Mouse (Mus musculus) T-helper 2 cell (primary cell): ENCODE results near the gene Ifna1.
"Not testable (repeated sequence)": the region's sequence is repeated elsewhere in the genome, so short reads cannot be mapped to it uniquely, and the experiment has no call there.

ENCODE experiments used
- in situ Hi-C: fragments of 300-600 bp; cut with MboI, MseI; formaldehyde crosslinking; loops from one replicate; pipeline ENCODE4 v1.15.1; 2025; ENCODE audit warnings: high pct_unique_total_duplicates

Ifna1 gene

GRCm38 (mm10) chr4:88849698-88850097, at the start of gene Ifna1:
Ifna1 (plus strand) TSS chr4:88850087.
- in situ Hi-C loops = loop anchor here (25.0 kb wide), 1 partner anchor 438 kb away; the partner anchor contains the start of gene Cdkn2a

- in situ Hi-C loops = loop anchor here (10.0 kb wide), 1 partner anchor 62 kb away; no protein-coding TSS in a partner anchor
These were observed 46.9 kb upstream of the Ifna1 start, which contains the start of gene Gm13287 for GRCm38 (mm10) chr4:88802954-88803353. Gm13287 (plus strand) TSS chr4:88803254.

GRCm38 (mm10) chr4:88805231-88805630, 44.7 kb upstream of the Ifna1 start, which contains the start of gene Gm13288:
Gm13288 (plus strand) TSS chr4:88805531.
- in situ Hi-C loops = loop anchor here (10.0 kb wide), 1 partner anchor 60 kb away; no protein-coding TSS in a partner anchor

GRCm38 (mm10) chr4:88805761-88806160, 44.1 kb upstream of the Ifna1 start:
- in situ Hi-C loops = loop anchor here (10.0 kb wide), 1 partner anchor 59 kb away; no protein-coding TSS in a partner anchor

- in situ Hi-C loops = no loop called here
These were observed 34.0 kb upstream of the Ifna1 start, which contains the start of gene Ifna7 for GRCm38 (mm10) chr4:88815928-88816327. Ifna7 (plus strand) TSS chr4:88816228.

- in situ Hi-C loops = no loop called here
These were observed 30.2 kb upstream of the Ifna1 start, which contains the start of gene Ifna11 for GRCm38 (mm10) chr4:88819659-88820058. Ifna11 (plus strand) TSS chr4:88819959.

GRCm38 (mm10) chr4:88822995-88823394, 26.9 kb upstream of the Ifna1 start:
- in situ Hi-C loops = no loop called here

- in situ Hi-C loops = not testable (repeated sequence)
These were observed 22.8 kb upstream of the Ifna1 start, which contains the start of gene Ifna6 for GRCm38 (mm10) chr4:88827116-88827515. Ifna6 (plus strand) TSS chr4:88827416.

GRCm38 (mm10) chr4:88830523-88830922, 19.4 kb upstream of the Ifna1 start:
- in situ Hi-C loops = no loop called here

- in situ Hi-C loops = not testable (repeated sequence)
These were observed 14.7 kb upstream of the Ifna1 start, which contains the start of gene Ifna5 for GRCm38 (mm10) chr4:88835225-88835624. Ifna5 (plus strand) TSS chr4:88835525.

GRCm38 (mm10) chr4:88838828-88839227, 11.1 kb upstream of the Ifna1 start:
- in situ Hi-C loops = no loop called here

GRCm38 (mm10) chr4:88840058-88840457, 9.8 kb upstream of the Ifna1 start:
- in situ Hi-C loops = no loop called here

GRCm38 (mm10) chr4:88841438-88841911, 8.4 kb upstream of the Ifna1 start, which contains the start of gene Ifna4:
Ifna4 (plus strand) TSS chr4:88841861.
- in situ Hi-C loops = no loop called here

- in situ Hi-C loops = no loop called here
These were observed 4.6 kb upstream of the Ifna1 start for GRCm38 (mm10) chr4:88845334-88845733.

GRCm38 (mm10) chr4:88851026-88851763, 1.3 kb downstream of the Ifna1 start:
- in situ Hi-C loops = loop anchor here (25.0 kb wide), 1 partner anchor 436 kb away; the partner anchor contains the start of gene Cdkn2a

- in situ Hi-C loops = loop anchor here (25.0 kb wide), 1 partner anchor 428 kb away; the partner anchor contains the start of gene Cdkn2a
These were observed 9.3 kb downstream of the Ifna1 start for GRCm38 (mm10) chr4:88859214-88859613.

GRCm38 (mm10) chr4:88863309-88863708, 13.4 kb downstream of the Ifna1 start:
- in situ Hi-C loops = loop anchor here (10.0 to 25.0 kb wide), 2 partner anchors 59 to 424 kb away; partner anchors contain the start of genes Cdkn2a, Gm13287 and Gm13288

GRCm38 (mm10) chr4:88864599-88864998, 14.7 kb downstream of the Ifna1 start:
- in situ Hi-C loops = loop anchor here (10.0 to 25.0 kb wide), 2 partner anchors 60 to 423 kb away; partner anchors contain the start of genes Cdkn2a, Gm13287 and Gm13288

- in situ Hi-C loops = loop anchor here (10.0 to 25.0 kb wide), 2 partner anchors 60 to 422 kb away; partner anchors contain the start of genes Cdkn2a, Gm13287 and Gm13288
These were observed 15.2 kb downstream of the Ifna1 start for GRCm38 (mm10) chr4:88865011-88865569.

GRCm38 (mm10) chr4:88867366-88867925, 17.6 kb downstream of the Ifna1 start:
- in situ Hi-C loops = loop anchor here (10.0 to 25.0 kb wide), 2 partner anchors 63 to 420 kb away; partner anchors contain the start of genes Cdkn2a, Gm13287 and Gm13288
